Mouse (Mus musculus): Measurements from ENCODE around the gene Tspan3.
A peak's percentile ranks its signal among the peaks of the same experiment; 100 is the strongest.

Gene Tspan3

DNA sequence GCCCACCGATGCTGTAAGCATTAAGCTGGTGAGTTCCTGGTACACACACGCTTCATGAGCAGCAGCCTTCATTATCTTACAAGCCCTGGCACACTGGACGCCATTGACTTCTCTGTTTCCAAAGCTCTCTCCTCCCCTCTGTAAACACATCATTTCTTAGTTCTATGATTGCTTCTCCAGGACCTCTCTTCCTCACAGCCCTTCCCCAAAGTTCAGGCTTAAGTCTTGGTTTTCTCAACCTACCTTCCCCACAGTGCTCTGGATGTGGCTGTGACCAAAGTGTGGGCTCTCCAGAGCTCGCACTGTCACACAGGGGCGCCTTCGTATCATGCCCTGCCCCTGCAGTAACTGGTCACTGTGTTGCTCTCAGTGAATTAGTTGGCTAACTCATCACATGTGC lies at the start of gene Tspan3:
Tspan3 (minus strand) TSS at position 101 of the 400 bp plus-strand sequence.
- no peak for DNase-seq (ENCODE audit: low read depth, low spot score)

DNA sequence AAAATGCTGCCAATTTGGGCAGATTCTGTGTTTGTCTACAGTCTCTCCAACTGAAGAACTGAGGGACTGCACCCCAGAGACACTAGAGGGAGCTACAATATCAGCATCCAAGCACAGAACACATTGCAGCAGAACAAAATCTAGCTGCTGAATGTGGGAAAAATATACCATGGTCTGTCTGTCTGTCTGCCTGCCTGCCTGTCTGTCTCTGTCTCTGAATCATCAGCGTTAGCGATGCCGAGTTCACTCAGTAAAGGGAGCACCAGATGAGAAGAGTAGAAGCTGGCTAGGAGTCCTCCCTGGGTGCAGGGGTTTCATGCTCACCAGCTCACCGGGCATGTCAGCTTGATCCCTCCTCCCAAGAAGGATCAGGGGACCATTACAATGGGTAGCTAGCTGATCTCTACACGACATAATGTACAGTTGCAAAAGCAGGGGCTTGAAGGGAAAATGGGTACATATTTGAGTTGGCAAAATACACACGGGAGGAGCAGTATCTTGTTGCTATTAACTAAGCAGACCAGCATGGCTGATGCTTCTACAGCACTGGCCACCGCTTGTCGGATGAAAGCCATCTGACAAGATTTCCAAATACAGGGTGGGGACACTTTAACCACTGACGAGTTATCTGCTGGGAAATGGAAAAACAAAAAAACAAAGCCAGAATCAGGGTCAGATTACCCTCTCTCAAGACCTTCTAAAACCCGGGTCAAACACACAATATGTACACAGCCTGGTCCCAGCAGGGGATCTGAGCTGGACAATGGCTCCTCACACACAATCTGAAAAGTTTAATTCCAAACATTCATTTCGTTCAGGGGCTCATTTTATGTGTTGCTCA lies 48.4 kb upstream of the Tspan3 start:
- peak; percentile 40 for DNase-seq (ENCODE audit: low read depth, low spot score)

- DNase-seq (ENCODE audit: low read depth, low spot score), result no peak
Observed at GRCm38 (mm10) chr9:56208817-56209216, 43.5 kb upstream of the Tspan3 start.

- DNase-seq (ENCODE audit: low read depth, low spot score), result no peak
Observed at GRCm38 (mm10) chr9:56207516-56207915, 42.2 kb upstream of the Tspan3 start.

GRCm38 (mm10) chr9:56207083-56207482 lies 41.8 kb upstream of the Tspan3 start:
- no peak for DNase-seq (ENCODE audit: low read depth, low spot score)

DNA sequence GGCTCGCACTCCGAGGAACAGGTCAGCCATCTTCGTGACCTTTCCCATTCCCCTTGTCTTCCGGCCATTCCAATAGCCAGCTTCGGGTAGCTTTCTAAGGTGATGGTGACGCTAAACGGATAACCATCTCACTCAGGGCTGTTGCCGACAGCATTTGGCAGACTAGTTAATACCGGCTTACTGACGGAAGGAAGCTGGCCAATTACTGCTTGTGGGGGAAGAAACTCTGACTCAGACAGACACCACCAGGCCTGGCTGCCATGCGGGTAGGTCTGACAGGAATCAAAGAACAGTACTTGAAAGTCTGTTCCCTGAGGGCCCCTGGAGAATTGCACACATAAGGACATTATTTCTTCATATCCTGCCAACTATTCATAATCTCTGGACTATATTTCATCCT lies 40.1 kb upstream of the Tspan3 start:
- DNase-seq (ENCODE audit: low read depth, low spot score), result no peak

- DNase-seq (ENCODE audit: low read depth, low spot score), result no peak
Observed at GRCm38 (mm10) chr9:56204316-56204715, 39.0 kb upstream of the Tspan3 start.

- DNase-seq (ENCODE audit: low read depth, low spot score), result peak; percentile 83
Observed at GRCm38 (mm10) chr9:56200645-56201314, 35.5 kb upstream of the Tspan3 start.

DNA sequence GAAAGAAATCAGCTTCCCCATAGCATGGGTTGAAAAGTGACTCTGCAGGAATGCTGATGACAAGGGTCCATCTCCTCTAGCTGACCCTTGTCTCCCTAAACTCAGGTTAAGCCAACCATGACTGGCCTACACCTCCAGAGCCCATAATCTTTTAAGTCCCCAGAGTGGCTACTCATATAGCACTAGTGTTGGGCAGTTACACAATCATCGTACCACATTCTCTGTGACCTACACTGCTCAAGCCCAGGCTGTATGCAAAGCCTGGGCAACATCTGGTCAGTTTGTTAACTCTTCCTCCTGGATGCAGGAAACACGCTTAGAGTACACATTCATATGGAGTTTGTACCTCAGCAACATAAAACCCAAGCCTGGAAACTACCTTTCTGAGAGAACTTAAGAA lies 34.9 kb upstream of the Tspan3 start:
- DNase-seq (ENCODE audit: low read depth, low spot score), result no peak

GRCm38 (mm10) chr9:56196921-56197320 lies 31.6 kb upstream of the Tspan3 start:
- DNase-seq (ENCODE audit: low read depth, low spot score), result no peak

DNA sequence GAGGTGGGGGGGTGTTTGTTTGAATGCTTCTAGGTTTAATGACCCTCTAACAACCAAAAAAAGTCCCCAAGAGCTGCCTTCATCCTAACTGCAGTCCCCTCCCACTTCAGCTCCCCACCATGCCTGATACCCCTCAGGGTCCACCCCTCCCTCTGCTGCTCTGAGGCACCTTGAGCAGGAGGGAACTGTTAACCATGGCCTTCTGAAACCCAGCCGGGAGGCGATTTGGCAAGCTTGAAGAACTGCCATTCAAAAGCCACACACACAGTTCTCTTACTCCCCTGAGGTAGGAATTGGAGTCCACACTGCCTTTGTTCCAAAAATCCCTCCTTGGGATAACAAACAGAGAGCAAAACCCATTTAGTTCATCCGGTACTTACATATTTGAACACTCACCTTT lies 29.9 kb upstream of the Tspan3 start:
- DNase-seq (ENCODE audit: low read depth, low spot score), result no peak

DNA sequence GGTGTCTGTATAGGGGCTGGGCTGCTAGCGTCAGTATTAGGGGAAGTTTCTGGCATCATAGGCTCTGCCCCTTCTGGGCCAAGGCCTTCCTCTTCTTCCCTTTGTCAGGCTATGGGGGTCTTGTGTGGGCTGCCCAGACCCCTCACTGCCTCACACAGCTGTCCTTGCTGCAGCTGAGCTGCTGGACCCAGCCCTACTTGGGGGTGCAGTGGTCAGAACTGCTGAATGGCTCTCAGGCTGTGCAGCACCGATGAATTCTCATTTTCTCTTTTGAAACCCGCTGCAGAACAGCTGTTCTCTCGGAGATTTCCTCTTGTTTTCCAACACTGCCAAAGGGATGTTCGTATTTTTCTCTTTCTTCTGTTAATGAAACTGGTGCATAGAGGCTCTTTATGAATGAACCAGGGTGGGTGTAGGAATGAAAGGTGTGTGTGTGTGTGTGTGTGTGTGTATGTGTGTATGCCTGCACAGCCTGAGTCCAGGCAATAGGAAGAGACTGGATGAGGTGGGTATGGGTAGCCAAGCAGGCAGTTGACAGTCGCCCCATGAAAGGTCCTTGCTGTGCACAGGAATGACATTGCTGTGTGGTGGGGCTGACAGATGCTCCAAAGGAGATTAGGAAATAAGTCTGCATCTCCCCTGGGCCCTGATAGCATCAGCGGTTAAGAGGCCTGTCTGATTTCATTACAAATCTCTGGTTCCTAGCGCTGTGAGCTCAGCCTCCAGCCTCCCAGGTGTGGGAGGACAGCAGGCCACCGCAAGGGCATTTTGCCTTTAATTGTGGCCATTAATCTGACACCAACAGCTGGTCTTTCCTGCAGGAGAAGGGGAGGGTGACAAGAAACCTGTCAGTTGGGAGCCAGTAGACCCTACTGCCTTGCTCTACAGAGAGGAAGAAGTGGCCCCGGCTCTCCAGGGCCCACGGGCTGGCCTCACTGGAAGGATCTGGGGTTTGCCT lies 26.5 kb upstream of the Tspan3 start:
- no peak for DNase-seq (ENCODE audit: low read depth, low spot score)

DNA sequence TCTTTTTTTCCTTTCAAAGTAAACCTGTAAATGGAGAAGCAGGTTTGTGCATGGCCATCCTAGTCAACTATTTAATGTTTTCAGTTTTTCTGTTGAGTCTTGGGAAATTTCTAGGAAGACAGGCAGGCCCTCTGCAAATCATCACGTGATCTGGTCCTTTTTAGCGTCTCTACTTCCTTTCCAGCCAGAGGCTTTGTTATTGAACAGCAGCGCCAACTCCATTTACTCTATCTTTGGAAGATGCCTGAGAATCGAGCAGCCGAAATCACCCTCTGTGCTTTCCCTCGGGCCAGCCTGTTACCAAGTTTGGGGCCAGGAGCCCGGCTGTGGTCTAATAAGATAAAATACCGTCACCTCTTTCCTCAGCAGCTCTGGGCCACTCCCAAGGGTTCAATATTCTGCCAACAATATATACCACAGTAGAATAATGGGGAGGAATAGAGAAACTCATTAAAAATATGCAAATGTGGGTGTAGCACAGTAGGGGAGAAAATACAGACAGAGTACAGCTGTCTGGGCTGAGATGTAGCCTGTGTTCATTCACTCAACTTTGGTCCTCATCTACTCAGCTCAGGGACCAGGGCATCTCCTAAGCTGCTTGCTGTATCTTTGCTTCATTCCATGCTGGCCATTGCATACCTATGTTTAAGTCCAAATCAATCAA lies 15.0 kb upstream of the Tspan3 start:
- no peak for DNase-seq (ENCODE audit: low read depth, low spot score)

GRCm38 (mm10) chr9:56179416-56180117 lies 14.3 kb upstream of the Tspan3 start:
- no peak for DNase-seq (ENCODE audit: low read depth, low spot score)

DNA sequence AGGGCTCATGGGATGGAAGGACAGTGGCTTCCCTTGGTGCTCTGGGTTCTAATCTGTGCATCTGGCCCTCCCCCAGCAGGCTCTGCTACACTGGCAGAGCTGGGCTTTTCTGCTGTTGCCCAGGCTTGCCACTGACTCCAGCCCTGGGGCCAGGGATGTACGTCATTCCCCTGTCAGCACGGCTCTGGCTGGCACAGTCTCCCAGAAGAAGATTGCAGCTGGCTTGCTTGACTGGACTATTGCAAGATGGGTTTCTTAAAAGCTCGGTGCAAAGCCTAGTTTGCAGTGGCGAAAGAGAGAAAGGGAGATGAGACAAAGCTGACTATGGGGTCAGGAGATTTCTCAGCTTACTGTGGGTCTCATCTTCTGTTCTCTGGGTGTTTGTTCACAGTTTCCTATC lies 12.1 kb upstream of the Tspan3 start:
- DNase-seq (ENCODE audit: low read depth, low spot score), result no peak

DNA sequence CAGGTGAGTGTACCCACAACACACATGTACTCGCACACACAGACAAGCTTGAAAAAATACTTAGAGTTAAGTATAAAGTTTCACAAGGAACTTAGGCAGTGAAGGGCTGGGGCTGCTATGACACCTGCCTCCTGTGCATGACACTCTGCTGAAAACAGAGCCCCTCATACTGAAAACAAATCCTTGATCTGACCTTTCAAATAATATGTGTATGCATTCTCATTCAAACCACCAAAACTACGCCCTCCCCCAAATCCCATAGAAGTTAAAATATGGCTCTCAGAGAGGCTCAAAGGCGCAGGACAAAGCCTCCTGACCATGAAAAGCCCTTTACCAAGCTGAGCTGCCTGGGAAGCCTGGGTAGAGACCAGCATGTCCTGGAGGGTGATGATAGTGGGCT lies 10.0 kb upstream of the Tspan3 start:
- DNase-seq (ENCODE audit: low read depth, low spot score), result no peak

DNA sequence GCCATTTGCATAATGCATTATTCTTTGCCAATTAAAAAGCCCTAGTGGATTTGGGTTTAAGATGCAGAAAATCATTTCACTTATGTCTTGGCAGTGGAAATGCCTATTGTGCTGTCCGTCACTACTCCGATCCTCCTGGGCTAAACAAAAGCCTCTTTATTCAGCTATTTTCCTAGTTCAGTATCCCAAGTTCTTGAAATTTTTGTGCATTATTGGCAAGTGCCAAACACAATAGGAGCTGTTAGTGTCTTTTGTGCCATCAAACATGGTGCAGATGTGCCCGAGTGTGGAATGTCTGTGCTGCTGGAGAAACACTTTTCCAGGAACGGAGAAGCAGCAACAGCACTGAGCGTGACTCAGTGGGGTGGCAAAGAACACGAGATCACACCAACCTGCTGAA lies 2.4 kb upstream of the Tspan3 start:
- no peak for DNase-seq (ENCODE audit: low read depth, low spot score)

- no peak for DNase-seq (ENCODE audit: low read depth, low spot score)
Observed at GRCm38 (mm10) chr9:56166161-56166560, 884 bp upstream of the Tspan3 start.

DNA sequence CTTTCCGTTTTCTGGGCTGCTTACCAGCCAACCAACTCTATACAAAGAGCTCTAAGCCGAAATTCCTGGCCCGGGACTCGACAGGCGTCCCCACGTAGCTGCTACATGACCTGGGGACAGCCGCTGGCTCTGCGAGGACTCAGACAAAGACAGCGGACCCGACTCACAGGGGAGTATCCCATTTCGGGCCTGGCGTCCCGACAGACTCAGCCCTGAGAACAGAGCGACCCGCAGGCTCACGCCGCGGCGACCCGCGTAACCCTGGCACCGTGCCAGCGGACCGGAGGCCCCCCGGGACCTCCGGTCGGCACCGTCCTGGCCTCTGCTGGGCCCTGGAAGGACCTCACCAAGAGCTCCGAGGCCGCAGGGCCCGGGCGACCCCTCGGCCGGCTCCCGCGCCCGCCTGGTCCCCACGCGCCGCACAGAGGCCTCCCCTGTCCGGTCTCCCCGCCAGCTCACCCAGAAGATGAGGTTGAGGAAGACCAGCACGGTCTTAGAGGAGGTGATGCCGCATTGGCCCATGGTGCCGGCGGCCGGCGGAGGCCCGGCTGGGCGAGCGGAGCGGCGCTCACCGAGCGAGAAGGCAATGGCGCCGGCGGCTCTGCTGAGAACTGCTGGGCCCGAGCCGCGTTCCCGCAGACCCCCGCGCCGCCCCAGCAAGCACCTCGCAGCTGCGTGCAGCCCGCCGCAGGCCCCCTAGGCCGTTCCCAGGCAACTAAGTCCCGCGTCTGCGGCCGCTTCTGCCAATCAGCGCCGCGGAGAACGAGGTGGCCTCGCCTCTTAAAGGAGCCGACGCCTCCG lies 4.7 kb downstream of the Tspan3 start:
- peak; percentile 84 for DNase-seq (ENCODE audit: low read depth, low spot score)

DNA sequence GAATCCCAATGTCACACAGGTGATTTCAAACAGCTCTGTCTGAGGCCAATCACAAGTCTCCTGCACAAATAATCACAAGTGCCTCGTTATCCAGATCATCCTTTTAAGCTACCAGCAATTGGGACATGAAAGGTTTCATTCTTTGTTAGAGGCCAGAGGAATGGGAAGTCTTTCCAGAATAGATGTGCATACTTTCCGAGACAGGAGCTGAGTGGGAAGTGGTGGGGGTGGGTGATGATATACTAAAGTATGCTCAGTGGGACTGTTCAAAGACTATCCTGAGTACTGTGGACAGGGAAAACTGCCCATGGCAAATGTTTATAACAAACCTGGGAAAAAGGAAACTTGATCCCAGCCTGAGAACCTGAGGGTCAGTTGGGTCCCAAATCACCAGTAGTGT lies 5.8 kb downstream of the Tspan3 start:
- no peak for DNase-seq (ENCODE audit: low read depth, low spot score)
